Mouse (Mus musculus): ENCODE measurements around the gene Aplf.

GRCm38 (mm10) chr6:87618021-87618420, 54.0 kb downstream of the Aplf start:
- TF ChIP-seq EP300 (IDR thresholded peaks at IDR 0.05; ENCODE audit: low read depth) (no peak), CTCF (IDR thresholded peaks at IDR 0.05; ENCODE audit: low read depth) (no peak)

All from heart, postnatal 0 days (tissue).